Mouse (Mus musculus) heart, embryonic 15.5 days (tissue): ENCODE measurements at regions not wholly inside any gene's neighbourhood (a gene's known extent, or its start where the extent isn't known, plus 50 kb on each side); places are given as distances from the start of the nearest gene placed in this dataset.

Source experiments
- ATAC-seq: fragments of 200-750 bp; cut with Nextera tagmentation; replicated peaks from 2 replicates; pipeline ENCODE4 v1.8.0; 2017; ENCODE audit warnings: low read depth, moderate TSS enrichment; ENCODE audit not compliant: insufficient number of reproducible peaks, insufficient read depth, low FRiP score
- H3K27ac ChIP-seq: fragments of 300-500 bp; sonication (generic); 2 replicates; pipeline ENCODE4 v1.5.1; 2015; ENCODE audit warnings: mild to moderate bottlenecking, inconsistent platforms
- H3K27me3 ChIP-seq: fragments of 300-500 bp; sonication (generic); 2 replicates; pipeline ENCODE4 v1.6.1; 2015; ENCODE audit warnings: inconsistent platforms
- H3K36me3 ChIP-seq: fragments of 300-500 bp; sonication (generic); 2 replicates; pipeline ENCODE4 v1.6.1; 2015; ENCODE audit warnings: mild to moderate bottlenecking, inconsistent platforms
- H3K4me1 ChIP-seq: fragments of 300-500 bp; sonication (generic); replicated peaks from 2 replicates; pipeline ENCODE4 v1.6.1; 2015; ENCODE audit warnings: inconsistent platforms
- H3K4me2 ChIP-seq: fragments of 300-500 bp; sonication (generic); 2 replicates; pipeline ENCODE4 v1.6.1; 2015; ENCODE audit warnings: inconsistent platforms, mild to moderate bottlenecking, moderate library complexity
- H3K4me3 ChIP-seq: fragments of 300-500 bp; sonication (generic); 2 replicates; pipeline ENCODE4 v1.5.1; 2015; ENCODE audit warnings: mild to moderate bottlenecking, inconsistent platforms
- H3K9ac ChIP-seq: fragments of 300-500 bp; sonication (generic); 2 replicates; pipeline ENCODE4 v1.6.1; 2015; ENCODE audit warnings: mild to moderate bottlenecking, inconsistent platforms
- H3K9me3 ChIP-seq: fragments of 300-500 bp; sonication (generic); replicated peaks from 2 replicates; pipeline ENCODE4 v1.6.1; 2016; ENCODE audit warnings: inconsistent platforms
- WGBS: fragments of 180-500 bp; shearing (Covaris S2); methylation state at CpG from one replicate; pipeline ENCODE4 v1.1.7; 2015; ENCODE audit warnings: mixed read lengths; 5-methylcytosine and 5-hydroxymethylcytosine counted together

DNA sequence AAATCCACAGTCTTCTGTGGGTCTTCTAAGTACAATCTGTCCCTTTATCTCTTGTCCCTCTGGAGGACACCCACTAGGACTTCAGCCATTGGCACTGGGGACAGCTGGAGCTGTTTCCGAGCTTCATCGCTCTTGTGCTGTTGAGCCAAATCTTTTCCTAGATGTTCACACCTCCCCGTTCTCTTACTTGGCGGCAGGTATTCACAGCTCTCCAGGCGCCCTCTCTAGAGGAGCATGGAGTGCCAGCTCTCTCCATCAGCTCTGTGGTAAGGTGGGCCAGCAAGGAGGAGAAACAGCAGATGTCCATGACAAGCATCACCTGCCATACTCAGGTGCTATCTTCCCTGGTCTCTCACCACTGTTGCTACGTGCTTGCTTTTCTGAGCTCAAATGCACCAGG, 360.3 kb upstream of the Myt1l start:
- 66% methylated on average over 6 of the region's 6 CpGs for WGBS
- H3K4me3 ChIP-seq = no peak overlapping the region
- H3K36me3 ChIP-seq = no peaks in the 10 kb centered on the region
- H3K9ac ChIP-seq = no peak overlapping the region
- H3K4me2 ChIP-seq = no peak overlapping the region
- ATAC-seq = no peak
- no peak overlapping the region for H3K27ac ChIP-seq
- H3K27me3 ChIP-seq = no peaks in the 10 kb centered on the region
- H3K4me1 ChIP-seq = no peaks in the 10 kb centered on the region
- no peaks in the 10 kb centered on the region for H3K9me3 ChIP-seq

DNA sequence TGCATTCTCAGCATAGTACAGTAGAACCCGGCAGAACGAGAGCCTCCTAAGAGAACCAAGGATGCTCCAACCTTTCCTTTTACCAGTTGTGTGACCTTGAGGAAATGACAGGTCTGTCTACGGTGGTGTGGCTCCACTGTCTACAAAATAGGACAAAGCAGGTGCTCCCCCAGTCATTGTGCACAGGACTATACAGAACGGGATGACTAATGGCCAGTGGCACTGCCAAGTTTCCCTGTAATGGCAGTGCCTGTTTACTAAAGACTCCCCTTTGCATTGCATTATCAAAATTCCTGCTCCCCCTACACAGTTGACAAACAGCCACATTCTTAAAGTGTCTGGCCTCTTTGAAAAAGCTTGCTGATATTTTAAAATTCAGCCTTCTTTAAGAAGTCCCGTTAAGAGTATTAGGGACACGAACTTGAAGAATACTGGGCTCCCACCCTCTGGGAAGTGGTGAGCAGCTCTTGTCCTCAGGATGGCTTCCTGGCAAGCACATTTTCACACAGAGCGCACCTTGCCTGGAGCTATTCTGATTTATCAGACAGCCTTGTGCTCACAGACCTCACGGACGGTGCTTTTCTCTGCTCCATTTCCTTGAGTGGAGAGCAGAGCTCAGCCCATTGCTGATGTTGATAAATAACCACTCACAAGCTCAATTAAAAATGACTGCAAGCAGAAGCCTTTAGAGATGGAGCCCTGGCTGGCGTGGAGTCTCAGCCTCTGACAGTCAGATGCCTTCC, 352.3 kb upstream of the Myt1l start:
- WGBS = 71% methylated on average over 10 of the region's 10 CpGs
- H3K4me2 ChIP-seq = no peak overlapping the region
- ATAC-seq = no peak
- no peaks in the 10 kb centered on the region for H3K27me3 ChIP-seq
- H3K4me1 ChIP-seq = no peaks in the 10 kb centered on the region
- no peaks in the 10 kb centered on the region for H3K9me3 ChIP-seq
- H3K9ac ChIP-seq = no peak overlapping the region
- no peak overlapping the region for H3K4me3 ChIP-seq
- no peaks in the 10 kb centered on the region for H3K36me3 ChIP-seq
- no peak overlapping the region for H3K27ac ChIP-seq

DNA sequence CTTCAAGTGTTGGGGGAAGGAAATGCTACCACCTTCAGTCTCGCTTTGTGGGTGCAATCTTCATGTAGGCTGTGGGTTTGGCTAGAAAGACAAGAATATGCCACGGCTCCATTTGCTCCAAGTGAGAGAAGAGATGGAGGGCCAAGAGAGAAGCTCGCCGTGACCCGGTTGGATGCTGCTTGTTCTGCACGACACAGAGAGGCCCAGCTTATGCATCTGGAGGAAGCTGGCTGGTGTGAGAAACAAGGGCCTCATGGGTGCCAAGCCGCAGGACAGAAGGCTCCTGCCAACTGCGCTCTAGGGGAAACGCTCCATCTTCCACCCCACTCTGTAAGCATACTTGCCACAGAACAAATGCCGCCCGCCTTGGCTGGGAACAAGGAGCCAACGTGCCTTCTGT, 351.0 kb upstream of the Myt1l start:
- ATAC-seq = no peak
- Histone ChIP-seq H3K4me2 (no peak overlapping the region), H3K36me3 (no peaks in the 10 kb centered on the region), H3K9ac (no peak overlapping the region), H3K4me1 (no peaks in the 10 kb centered on the region), H3K9me3 (no peaks in the 10 kb centered on the region), H3K27ac (no peak overlapping the region), H3K4me3 (no peak overlapping the region), H3K27me3 (no peaks in the 10 kb centered on the region)
- whole genome bisulfite sequencing = 87% methylated on average over 12 of the region's 12 CpGs

DNA sequence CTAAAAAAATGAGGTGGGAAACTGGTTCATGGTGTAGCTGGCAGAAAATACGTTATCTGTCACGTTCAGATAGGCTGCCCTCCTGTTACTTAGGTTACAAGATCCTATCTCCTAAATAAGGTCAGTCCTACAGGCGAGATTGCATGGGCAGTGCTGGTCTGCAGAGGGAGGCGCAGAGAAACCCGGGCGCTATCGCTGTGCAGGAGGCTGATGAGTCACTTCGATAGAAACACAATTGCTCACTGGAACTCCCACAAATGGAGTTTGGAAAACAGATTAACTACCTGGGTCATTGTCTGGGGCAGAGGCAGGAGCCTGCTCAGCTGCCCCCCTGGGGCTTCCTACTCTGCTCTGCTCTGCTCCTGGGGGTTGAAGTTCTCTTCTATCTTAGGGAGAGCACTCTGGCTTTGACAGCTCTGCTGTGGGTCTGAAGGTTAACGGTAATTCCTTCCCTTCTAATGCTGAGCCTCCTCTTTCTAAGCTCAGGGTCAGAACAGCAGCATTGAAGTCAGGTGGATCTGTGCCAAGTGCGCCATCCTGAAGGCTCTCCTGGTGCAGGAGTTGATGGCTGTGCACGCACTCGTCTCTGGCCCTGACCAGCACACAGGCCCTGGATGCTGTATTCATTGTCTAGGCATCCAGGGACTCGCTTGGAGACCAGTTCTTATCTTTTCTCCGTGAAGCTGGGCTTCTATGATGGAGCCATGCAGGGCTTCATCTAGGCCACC, 349.9 kb upstream of the Myt1l start:
- Histone ChIP-seq H3K4me2 (no peak overlapping the region), H3K27me3 (no peaks in the 10 kb centered on the region), H3K9me3 (no peaks in the 10 kb centered on the region), H3K27ac (no peak overlapping the region), H3K4me3 (no peak overlapping the region), H3K9ac (no peak overlapping the region), H3K36me3 (no peaks in the 10 kb centered on the region), H3K4me1 (no peaks in the 10 kb centered on the region)
- no peak for ATAC-seq
- 51% methylated on average over 14 of the region's 14 CpGs for WGBS

DNA sequence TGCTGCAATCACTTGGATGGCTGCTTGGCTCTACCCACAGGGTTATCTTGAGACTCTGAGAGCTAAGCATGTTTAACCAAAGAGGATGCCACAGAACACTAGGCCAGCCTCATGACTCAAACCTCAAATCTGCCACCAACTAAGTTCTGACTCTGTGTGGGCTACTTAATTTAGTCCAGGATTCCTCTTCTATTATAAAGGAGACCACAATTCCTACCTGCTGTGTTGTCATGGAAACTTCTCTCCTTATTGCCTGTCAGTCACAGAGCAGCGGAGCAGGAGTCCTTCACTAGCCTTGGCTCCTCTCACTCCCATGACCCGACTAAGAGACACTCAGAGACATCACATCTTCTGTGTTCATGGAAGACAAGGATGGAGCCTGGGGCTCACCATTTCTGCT, 348.8 kb upstream of the Myt1l start:
- Histone ChIP-seq H3K36me3 (no peaks in the 10 kb centered on the region), H3K9me3 (no peaks in the 10 kb centered on the region), H3K27me3 (no peaks in the 10 kb centered on the region), H3K27ac (no peak overlapping the region), H3K4me2 (no peak overlapping the region), H3K4me1 (no peaks in the 10 kb centered on the region), H3K9ac (no peak overlapping the region), H3K4me3 (no peak overlapping the region)
- no peak for ATAC-seq
- 74% methylated on average over 2 of the region's 2 CpGs for WGBS

DNA sequence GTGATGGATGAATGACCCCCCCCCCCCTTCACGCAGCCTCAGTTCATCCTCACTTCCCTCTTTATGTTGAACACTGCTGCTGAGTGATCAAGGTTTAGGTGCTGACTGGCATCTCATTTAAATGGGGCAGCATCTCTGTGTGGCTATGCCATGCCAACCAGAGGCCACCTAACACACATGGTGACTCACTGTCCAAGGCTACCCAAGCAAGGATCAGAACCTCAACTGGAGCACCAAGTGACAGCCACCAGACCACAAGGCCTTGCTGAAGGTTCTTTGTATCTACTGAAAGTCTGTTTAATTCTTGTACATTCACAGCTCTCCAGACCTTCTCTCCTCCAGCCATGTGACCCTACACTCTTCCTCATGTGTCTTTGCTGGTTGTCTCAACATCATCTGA, 347.6 kb upstream of the Myt1l start:
- ATAC-seq = no peak

DNA sequence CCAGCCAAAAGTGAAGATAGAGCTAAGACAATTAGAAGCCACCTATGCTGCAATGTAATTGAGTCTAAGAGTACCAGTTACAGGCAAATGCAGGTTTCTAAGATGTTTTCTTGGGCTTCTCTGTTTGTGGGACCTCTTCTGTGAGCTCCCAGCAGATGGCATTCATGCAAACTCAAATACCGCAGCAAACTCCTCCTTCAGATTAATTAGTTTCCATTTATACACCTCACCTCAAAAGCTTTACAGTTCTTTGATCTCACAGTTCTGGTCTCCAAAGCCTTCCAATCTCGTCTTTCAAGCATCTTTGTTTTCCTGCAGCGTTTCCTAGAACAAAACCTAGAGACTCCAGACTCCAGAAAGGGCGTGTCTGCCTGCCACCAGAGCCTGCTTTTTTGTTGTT, 340.6 kb upstream of the Myt1l start:
- ATAC-seq = no peak
- Histone ChIP-seq H3K36me3 (no peaks in the 10 kb centered on the region), H3K27ac (no peak overlapping the region), H3K4me3 (no peak overlapping the region), H3K4me1 (no peaks in the 10 kb centered on the region), H3K27me3 (no peaks in the 10 kb centered on the region), H3K4me2 (no peak overlapping the region), H3K9me3 (no peaks in the 10 kb centered on the region), H3K9ac (no peak overlapping the region)
- WGBS = 61% methylated on average over 4 of the region's 4 CpGs

More for the DNA sequence above, 347.6 kb upstream of the Myt1l start:
- 81% methylated on average over 1 of the region's 1 CpGs for WGBS
- Histone ChIP-seq H3K4me3 (no peak overlapping the region), H3K36me3 (no peaks in the 10 kb centered on the region), H3K27me3 (no peaks in the 10 kb centered on the region), H3K9me3 (no peaks in the 10 kb centered on the region), H3K27ac (no peak overlapping the region), H3K4me1 (no peaks in the 10 kb centered on the region), H3K4me2 (no peak overlapping the region), H3K9ac (no peak overlapping the region)

DNA sequence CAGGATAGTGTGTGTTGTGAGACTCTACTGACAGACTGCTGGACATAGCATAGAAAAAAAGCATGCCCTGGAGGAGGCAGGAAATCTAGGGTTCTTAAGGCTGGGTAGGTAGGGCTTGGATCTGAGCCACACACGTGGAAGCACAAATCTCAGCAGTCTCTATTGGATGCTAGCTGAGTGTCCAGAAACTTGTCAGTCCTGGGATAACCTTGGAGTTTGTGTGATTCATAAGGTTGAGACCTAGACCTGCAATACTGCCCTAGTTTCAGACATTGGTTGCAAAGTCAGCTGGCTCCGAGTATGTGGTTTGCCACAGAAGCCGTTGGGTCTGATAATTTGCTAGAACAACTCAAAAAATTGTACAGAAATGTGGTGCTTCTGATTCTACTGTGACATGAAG, 335.8 kb upstream of the Myt1l start:
- no peaks in the 10 kb centered on the region for H3K9me3 ChIP-seq
- no peak overlapping the region for H3K4me2 ChIP-seq
- no peaks in the 10 kb centered on the region for H3K36me3 ChIP-seq
- H3K4me1 ChIP-seq = no peaks in the 10 kb centered on the region
- H3K27me3 ChIP-seq = no peaks in the 10 kb centered on the region
- no peak for ATAC-seq
- no peak overlapping the region for H3K9ac ChIP-seq
- H3K27ac ChIP-seq = no peak overlapping the region
- no peak overlapping the region for H3K4me3 ChIP-seq
- WGBS = 82% methylated on average over 3 of the region's 3 CpGs

DNA sequence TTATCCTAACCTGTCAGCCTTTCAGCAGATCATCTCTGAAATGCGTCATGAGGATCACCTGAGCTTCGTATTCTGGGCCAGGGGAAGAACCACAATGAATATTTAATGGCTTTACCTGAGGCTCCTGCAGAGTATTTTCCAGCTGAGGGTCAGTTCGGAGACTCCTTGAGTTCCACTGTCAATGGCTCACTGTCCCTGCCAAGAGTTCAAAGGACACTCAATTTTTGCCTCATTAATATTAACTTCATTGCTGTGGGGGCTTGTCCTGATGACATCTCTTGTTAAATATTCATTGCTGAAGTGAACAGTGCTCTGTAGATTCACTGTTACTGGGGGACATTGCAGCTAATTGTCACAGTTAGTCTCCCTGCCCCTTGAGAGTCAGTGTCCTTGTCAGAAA, 316.2 kb upstream of the Myt1l start:
- no peaks in the 10 kb centered on the region for H3K4me1 ChIP-seq
- 38% methylated on average over 3 of the region's 3 CpGs for WGBS

DNA sequence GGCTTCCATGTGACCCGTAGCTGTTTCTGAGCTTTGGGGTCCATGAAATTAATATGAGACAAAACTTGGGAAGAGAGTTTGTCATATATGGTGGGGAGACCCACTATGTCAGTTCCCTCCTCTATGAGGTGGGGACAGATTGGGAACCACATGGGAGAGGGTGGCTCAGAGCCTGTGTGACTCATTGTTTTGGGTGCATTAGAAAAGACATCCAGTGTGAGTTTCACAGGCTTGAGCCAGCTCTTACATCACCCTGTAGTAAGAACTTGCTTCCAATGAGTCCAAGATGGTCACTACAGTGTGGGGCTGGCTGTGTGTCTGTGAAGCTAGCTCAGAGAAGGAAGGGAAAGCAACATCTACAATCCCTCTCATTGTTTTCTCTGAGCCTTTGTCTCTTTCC, 314.6 kb upstream of the Myt1l start:
- Histone ChIP-seq H3K4me1 (no peaks in the 10 kb centered on the region), H3K4me3 (no peak overlapping the region), H3K9me3 (no peaks in the 10 kb centered on the region), H3K4me2 (no peak overlapping the region), H3K9ac (no peak overlapping the region), H3K27me3 (no peaks in the 10 kb centered on the region), H3K36me3 (no peaks in the 10 kb centered on the region), H3K27ac (no peak overlapping the region)
- WGBS = 66% methylated on average over 1 of the region's 1 CpGs
- no peak for ATAC-seq

More for the DNA sequence above, 316.2 kb upstream of the Myt1l start:
- Histone ChIP-seq H3K4me2 (no peak overlapping the region), H3K36me3 (no peaks in the 10 kb centered on the region), H3K27ac (no peak overlapping the region), H3K9me3 (no peaks in the 10 kb centered on the region), H3K27me3 (no peaks in the 10 kb centered on the region), H3K9ac (no peak overlapping the region), H3K4me3 (no peak overlapping the region)
- ATAC-seq = no peak

DNA sequence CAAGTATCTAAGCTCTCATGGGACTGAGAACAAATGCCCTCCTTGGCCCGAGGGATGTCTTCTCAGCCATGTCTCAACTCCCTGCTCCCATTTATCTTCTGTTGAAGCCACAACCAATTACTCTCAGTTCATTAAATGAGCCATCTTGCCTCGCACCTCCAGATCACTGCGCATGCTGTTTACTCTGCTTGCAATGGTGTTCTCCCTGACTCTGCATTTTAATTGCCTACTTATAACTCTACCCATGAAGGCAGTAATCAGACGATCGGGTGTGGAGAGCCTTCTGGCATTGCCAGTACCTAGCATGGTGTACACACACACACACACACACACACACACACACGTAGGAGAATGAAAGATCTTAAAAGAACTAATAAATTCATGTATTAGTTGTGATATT, 306.1 kb upstream of the Myt1l start:
- Histone ChIP-seq H3K4me2 (no peak overlapping the region), H3K9ac (no peak overlapping the region), H3K27me3 (no peaks in the 10 kb centered on the region), H3K4me3 (no peak overlapping the region), H3K27ac (no peak overlapping the region), H3K36me3 (no peaks in the 10 kb centered on the region), H3K9me3 (no peaks in the 10 kb centered on the region), H3K4me1 (no peaks in the 10 kb centered on the region)
- WGBS = 82% methylated on average over 6 of the region's 6 CpGs
- no peak for ATAC-seq

DNA sequence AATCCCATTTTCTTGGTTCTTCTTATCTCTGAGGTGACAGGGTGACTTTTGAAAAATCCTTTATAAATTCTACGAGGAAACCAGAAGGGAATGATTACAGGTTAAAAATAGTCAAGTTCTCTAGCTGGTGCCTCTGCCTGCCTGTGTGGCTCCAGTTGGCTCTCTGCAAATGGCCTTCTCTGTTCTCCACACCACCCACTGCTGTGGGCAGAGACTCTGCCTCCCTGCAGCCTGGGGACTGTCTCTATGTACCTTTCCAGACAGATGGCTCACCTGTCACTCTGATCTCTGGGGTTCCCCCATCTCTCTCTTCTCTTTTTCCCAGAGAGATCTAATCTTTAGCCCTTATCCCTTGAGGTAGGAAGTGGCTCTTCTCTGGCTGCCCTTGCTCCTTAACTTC, 302.2 kb upstream of the Myt1l start:
- H3K27me3 ChIP-seq = no peaks in the 10 kb centered on the region; the same call in 1 of the 2 replicates
- no peak overlapping the region for H3K9ac ChIP-seq
- ATAC-seq = no peak
- H3K4me2 ChIP-seq = no peak overlapping the region
- no peak overlapping the region for H3K27ac ChIP-seq
- H3K9me3 ChIP-seq = no peaks in the 10 kb centered on the region
- no peaks in the 10 kb centered on the region for H3K36me3 ChIP-seq
- 23% methylated on average over 1 of the region's 1 CpGs for WGBS
- no peaks in the 10 kb centered on the region for H3K4me1 ChIP-seq
- no peak overlapping the region for H3K4me3 ChIP-seq
